12 mouse cellular contexts compared by ENCODE assay signal in the genomic region with DNA sequence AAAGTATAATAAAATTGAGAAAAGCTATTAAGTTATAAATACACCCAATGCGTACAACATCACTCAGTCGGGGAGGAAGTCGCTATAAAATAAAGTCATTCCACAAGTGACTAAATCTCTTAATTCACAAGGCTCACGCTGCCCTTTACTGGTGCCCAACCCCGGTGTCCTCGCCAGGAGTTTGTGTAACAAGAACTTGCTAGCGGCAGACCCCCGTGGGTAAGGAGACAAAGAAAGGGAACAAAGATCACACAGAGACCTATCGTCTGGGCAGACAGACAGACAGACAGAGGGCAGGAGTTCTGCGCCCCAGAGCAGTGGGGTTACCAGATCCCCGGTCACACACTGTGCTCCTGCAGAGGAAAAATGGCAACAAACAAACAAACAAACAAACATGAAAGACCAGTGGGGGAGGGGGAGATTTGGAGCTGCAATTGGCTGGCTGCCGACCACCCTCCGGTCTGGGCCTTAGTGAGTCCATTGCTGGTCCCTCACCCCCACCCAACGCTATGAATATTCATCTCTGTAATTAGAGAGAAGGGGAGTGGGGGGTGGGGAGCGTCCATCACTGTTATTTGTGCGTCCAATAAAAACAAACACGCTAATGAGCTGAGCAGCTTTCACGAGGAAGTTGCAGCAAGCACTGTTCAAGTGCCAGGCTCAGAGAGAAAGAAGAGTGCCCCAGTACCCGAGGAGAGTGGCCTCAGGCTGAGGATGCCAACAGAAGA. TPM values are rescaled to one million over a fixed set of nuclear protein-coding genes. Genes with fewer than 3 reads are reported as not detected.
DNase-seq lines count a peak whose midpoint lies in the region; ATAC-seq and TF ChIP-seq lines count a peak whose summit lies in the region.
"Had no signal": no experiment of that assay in that cellular context is flagged by ENCODE, and none has a peak within 500 bp of the region (broad histone marks: within the 10 kb centered on the region; RNA-seq: fewer than 3 reads in every experiment).

No protein-coding gene starts in this region.

- no peak for TF ChIP-seq POLR2A in kidney, adult 2 months (IDR thresholded peaks at IDR 0.05; ENCODE audit: low read depth, low read length)

- H3K9me3 ChIP-seq in kidney, embryonic 14.5 days (ENCODE audit: control insufficient read depth, low read length): no peaks in the 10 kb centered on the region
- H3K9me3 ChIP-seq in embryonic facial prominence, embryonic 12.5 days: no peaks in the 10 kb centered on the region
- no peaks in the 10 kb centered on the region for H3K9me3 ChIP-seq in hindbrain, embryonic 11.5 days (ENCODE audit: control insufficient read depth, low read length)
- no peaks in the 10 kb centered on the region for H3K9me3 ChIP-seq in midbrain, embryonic 13.5 days
- H3K9me3 ChIP-seq in lung, postnatal 0 days (ENCODE audit: low read length): no peaks in the 10 kb centered on the region

- no peak for TF ChIP-seq EP300 in lung, postnatal 0 days (IDR thresholded peaks at IDR 0.05)

- H3K27me3 ChIP-seq in kidney, embryonic 14.5 days (ENCODE audit: control insufficient read depth, insufficient read depth, low read length): peaks cover 20% of the 10 kb centered on the region
- no peaks in the 10 kb centered on the region; the same call in 1 of the 2 replicates for H3K27me3 ChIP-seq in kidney, adult 2 months (replicated peaks; ENCODE audit: control insufficient read depth, insufficient read depth, low read length)
- H3K27me3 ChIP-seq in embryonic facial prominence, embryonic 12.5 days: peaks cover 27% of the 10 kb centered on the region
- H3K27me3 ChIP-seq in hindbrain, embryonic 11.5 days (ENCODE audit: control insufficient read depth, insufficient read depth, low read length): peaks cover 9% of the 10 kb centered on the region
- H3K27me3 ChIP-seq in midbrain, embryonic 13.5 days: peaks cover 44% of the 10 kb centered on the region
- H3K27me3 ChIP-seq in lung, postnatal 0 days (replicated peaks; ENCODE audit: insufficient read depth, low read length): no peaks in the 10 kb centered on the region

- H3K36me3 ChIP-seq in kidney, embryonic 14.5 days (ENCODE audit: control insufficient read depth, insufficient read depth, low read length): no peaks in the 10 kb centered on the region
- H3K36me3 ChIP-seq in kidney, adult 2 months (ENCODE audit: control insufficient read depth, insufficient read depth, low read length): no peaks in the 10 kb centered on the region
- H3K36me3 ChIP-seq in embryonic facial prominence, embryonic 12.5 days: no peaks in the 10 kb centered on the region
- H3K36me3 ChIP-seq in hindbrain, embryonic 11.5 days (ENCODE audit: control insufficient read depth, insufficient read depth, low read length): no peaks in the 10 kb centered on the region
- no peaks in the 10 kb centered on the region for H3K36me3 ChIP-seq in midbrain, embryonic 13.5 days
- no peaks in the 10 kb centered on the region for H3K36me3 ChIP-seq in lung, postnatal 0 days (ENCODE audit: insufficient read depth, low read length)

- no peak for TF ChIP-seq CTCF in kidney, adult 2 months (conservative IDR thresholded peaks at IDR 0.05; ENCODE audit: insufficient read depth, insufficient read length, low read depth, low read length)
- TF ChIP-seq CTCF in lung, postnatal 0 days (IDR thresholded peaks at IDR 0.05): no peak

- no peak for DNase-seq in kidney, adult 2 months
- no peak for DNase-seq in hindbrain, embryonic 11.5 days (ENCODE audit: low spot score)
- no peak for DNase-seq in lung, postnatal 0 days (ENCODE audit: low spot score)
- DNase-seq in spleen, postnatal 10 days (ENCODE audit: low spot score in 2 of 2): no peak
- DNase-seq in Muller cell, postnatal 12 days (ENCODE audit: inconsistent ontology term): no peak
- DNase-seq: cerebellum, adult 11 months; right cerebral cortex, postnatal 25 days; thymus, postnatal 14 days had no signal

- H3K4me2 ChIP-seq in kidney, embryonic 14.5 days (replicated peaks; ENCODE audit: low read depth, low read length): peak overlapping the region; percentile 22
- H3K4me2 ChIP-seq in embryonic facial prominence, embryonic 12.5 days (replicated peaks): peak overlapping the region; percentile 21
- H3K4me2 ChIP-seq in hindbrain, embryonic 11.5 days (replicated peaks; ENCODE audit: low read depth, low read length): no peak overlapping the region
- H3K4me2 ChIP-seq in midbrain, embryonic 13.5 days (replicated peaks): peak overlapping the region; percentile 34
- H3K4me2 ChIP-seq in lung, postnatal 0 days (replicated peaks; ENCODE audit: low read depth, low read length): no peak overlapping the region

- peaks cover 14% of the 10 kb centered on the region; the same call in 1 of the 2 replicates for H3K4me1 ChIP-seq in kidney, embryonic 14.5 days (ENCODE audit: control insufficient read depth, insufficient read depth, low read length)
- no peaks in the 10 kb centered on the region for H3K4me1 ChIP-seq in kidney, adult 2 months (ENCODE audit: control insufficient read depth, insufficient read depth, low read length)
- H3K4me1 ChIP-seq in embryonic facial prominence, embryonic 12.5 days: peaks cover 22% of the 10 kb centered on the region; the same call in 1 of the 2 replicates
- H3K4me1 ChIP-seq in hindbrain, embryonic 11.5 days (replicated peaks; ENCODE audit: control insufficient read depth, insufficient read depth, low read length): peaks cover 8% of the 10 kb centered on the region
- H3K4me1 ChIP-seq in midbrain, embryonic 13.5 days (replicated peaks): peaks cover 32% of the 10 kb centered on the region
- H3K4me1 ChIP-seq in lung, postnatal 0 days (ENCODE audit: insufficient read depth, low read depth, low read length): no peaks in the 10 kb centered on the region

- 3% methylated on average over 19 of the region's 19 CpGs for WGBS in kidney, embryonic 14.5 days
- WGBS in kidney, adult 2 months: 10% methylated on average over 19 of the region's 19 CpGs
- whole genome bisulfite sequencing in embryonic facial prominence, embryonic 12.5 days: 4% methylated on average over 19 of the region's 19 CpGs
- 1% methylated on average over 19 of the region's 19 CpGs for WGBS in hindbrain, embryonic 11.5 days
- WGBS in midbrain, embryonic 13.5 days: 2% methylated on average over 19 of the region's 19 CpGs
- WGBS in lung, postnatal 0 days: 3% methylated on average over 19 of the region's 19 CpGs

- no peak for ATAC-seq in kidney, embryonic 14.5 days (ENCODE audit: low FRiP score, low TSS enrichment)
- ATAC-seq in embryonic facial prominence, embryonic 12.5 days (ENCODE audit: insufficient number of reproducible peaks, insufficient read depth, low FRiP score, low TSS enrichment): no peak
- ATAC-seq in hindbrain, embryonic 11.5 days (ENCODE audit: low FRiP score): no peak
- peak; percentile 51 for ATAC-seq in midbrain, embryonic 13.5 days
- ATAC-seq in lung, postnatal 0 days: no peak

- no peak overlapping the region for H3K4me3 ChIP-seq in kidney, embryonic 14.5 days (ENCODE audit: low read length)
- no peak overlapping the region for H3K4me3 ChIP-seq in kidney, adult 2 months (ENCODE audit: insufficient read depth, low read depth, low read length)
- H3K4me3 ChIP-seq in embryonic facial prominence, embryonic 12.5 days: no peak overlapping the region
- no peak overlapping the region for H3K4me3 ChIP-seq in hindbrain, embryonic 11.5 days (ENCODE audit: low read depth, low read length)
- no peak overlapping the region for H3K4me3 ChIP-seq in midbrain, embryonic 13.5 days (replicated peaks)
- no peak overlapping the region for H3K4me3 ChIP-seq in lung, postnatal 0 days (ENCODE audit: low read depth, low read length)

- H3K9ac ChIP-seq in kidney, embryonic 14.5 days (ENCODE audit: low read depth, low read length): no peak overlapping the region
- no peak overlapping the region for H3K9ac ChIP-seq in embryonic facial prominence, embryonic 12.5 days
- peak overlapping the region; percentile 19; the same call in 1 of the 2 replicates for H3K9ac ChIP-seq in hindbrain, embryonic 11.5 days (ENCODE audit: low read depth, low read length)
- H3K9ac ChIP-seq in midbrain, embryonic 13.5 days (replicated peaks): no peak overlapping the region
- H3K9ac ChIP-seq in lung, postnatal 0 days (replicated peaks; ENCODE audit: low read depth): no peak overlapping the region
- H3K9ac ChIP-seq: liver, embryonic 14.5 days had no signal

- no peak overlapping the region for H3K27ac ChIP-seq in kidney, embryonic 14.5 days (ENCODE audit: low read depth, low read length)
- H3K27ac ChIP-seq in kidney, adult 2 months (ENCODE audit: insufficient read depth, low read depth, low read length): no peak overlapping the region
- H3K27ac ChIP-seq in embryonic facial prominence, embryonic 12.5 days: no peak overlapping the region
- H3K27ac ChIP-seq in hindbrain, embryonic 11.5 days (ENCODE audit: low read depth, low read length): no peak overlapping the region
- no peak overlapping the region for H3K27ac ChIP-seq in midbrain, embryonic 13.5 days
- H3K27ac ChIP-seq in lung, postnatal 0 days (ENCODE audit: low read length): no peak overlapping the region
- H3K27ac ChIP-seq: liver, embryonic 14.5 days had no signal

RNA-seq across cellular contexts. Expression of a gene that starts 39.0 kb away (rescaled TPM):
- 8.4 and 12.6 TPM in 2 replicates for polyA plus RNA-seq in kidney, embryonic 14.5 days (2014; fragmentation: Nextera tagmentation; extraction: Ambion mirVana)
- polyA plus RNA-seq in kidney, adult 2 months (2012; rRNA removed): 9.3 and 10.3 TPM in 2 replicates
- polyA plus RNA-seq in embryonic facial prominence, embryonic 12.5 days (2016; fragmentation: Nextera tagmentation; extraction: Ambion mirVana): 8.1 and 8.8 TPM in 2 replicates
- polyA plus RNA-seq in hindbrain, embryonic 11.5 days (2014; fragmentation: Nextera tagmentation; extraction: Ambion mirVana): 11.2 and 13.3 TPM in 2 replicates
- 8.5 and 10.7 TPM in 2 replicates for polyA plus RNA-seq in midbrain, embryonic 13.5 days (2015; fragmentation: Nextera tagmentation; extraction: Ambion mirVana)
- 5.3 and 6.5 TPM in 2 replicates for polyA plus RNA-seq in lung, postnatal 0 days (2015; fragmentation: Nextera tagmentation; extraction: Ambion mirVana)

RNA-seq across cellular contexts. Expression of a gene that starts 48.5 kb away (rescaled TPM):
- 8.3 and 10.4 TPM in 2 replicates for polyA plus RNA-seq in kidney, embryonic 14.5 days (2014; fragmentation: Nextera tagmentation; extraction: Ambion mirVana)
- polyA plus RNA-seq in kidney, adult 2 months (2012; rRNA removed): 60.4 and 63.4 TPM in 2 replicates
- 12.3 and 13.5 TPM in 2 replicates for polyA plus RNA-seq in embryonic facial prominence, embryonic 12.5 days (2016; fragmentation: Nextera tagmentation; extraction: Ambion mirVana)
- polyA plus RNA-seq in hindbrain, embryonic 11.5 days (2014; fragmentation: Nextera tagmentation; extraction: Ambion mirVana): 12.4 and 15.2 TPM in 2 replicates
- polyA plus RNA-seq in midbrain, embryonic 13.5 days (2015; fragmentation: Nextera tagmentation; extraction: Ambion mirVana): 4.9 and 5.2 TPM in 2 replicates
- 9.1 and 9.3 TPM in 2 replicates for polyA plus RNA-seq in lung, postnatal 0 days (2015; fragmentation: Nextera tagmentation; extraction: Ambion mirVana)

Comparison
In these comparisons a context has a peak if more than half of its experiments do, and no peak if none do; other contexts are left out.
1. H3K4me2 ChIP-seq: peak in kidney, embryonic 14.5 days (single experiment), embryonic facial prominence, embryonic 12.5 days (single experiment) and midbrain, embryonic 13.5 days (single experiment); none in hindbrain, embryonic 11.5 days (single experiment) and lung, postnatal 0 days (single experiment).